Mouse (Mus musculus): Measurements from ENCODE around the gene Plpp7.

DNA sequence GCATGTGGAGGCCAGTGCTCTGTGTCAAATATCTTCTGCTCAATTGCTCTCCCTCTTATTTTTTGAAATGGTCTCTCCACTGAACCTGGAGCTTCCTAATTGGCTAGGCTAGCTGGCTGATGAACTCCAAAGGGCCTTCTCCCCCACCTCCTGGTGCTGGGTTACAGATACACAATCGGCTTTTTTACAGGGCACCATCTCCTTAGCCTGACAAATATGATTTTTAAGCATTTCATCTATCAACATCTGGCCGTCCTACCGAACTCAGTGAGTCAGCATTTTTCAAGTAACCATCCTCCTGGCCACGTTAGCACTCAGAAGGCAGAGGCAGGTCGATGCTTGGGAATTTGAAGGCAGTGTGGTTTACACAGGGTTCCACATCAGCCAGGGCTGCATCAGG is 49.3 kb downstream of the Plpp7 start:
- TF ChIP-seq CTCF (IDR thresholded peaks at IDR 0.05; ENCODE audit: low read depth) (no peak), EP300 (optimal IDR thresholded peaks at IDR 0.05) (no peak)

All from stomach, postnatal 0 days (tissue).